Mouse (Mus musculus): Measurements from ENCODE around the gene Tecta.

The Tecta gene

GRCm38 (mm10) chr9:42399829-42400228, at the start of gene Tecta:
TSS of gene Tecta (minus strand) at chr9:42399929.
- DNase-seq (ENCODE audit: low spot score), result no peak

GRCm38 (mm10) chr9:42449043-42449442, 49.3 kb upstream of the Tecta start:
- no peak for DNase-seq (ENCODE audit: low spot score)

GRCm38 (mm10) chr9:42442100-42442499, 42.4 kb upstream of the Tecta start:
- no peak for DNase-seq (ENCODE audit: low spot score)

GRCm38 (mm10) chr9:42441234-42441633, 41.5 kb upstream of the Tecta start:
- no peak for DNase-seq (ENCODE audit: low spot score)

GRCm38 (mm10) chr9:42439446-42439845, 39.7 kb upstream of the Tecta start:
- DNase-seq (ENCODE audit: low spot score), result no peak

- no peak for DNase-seq (ENCODE audit: low spot score)
These were observed 32.4 kb upstream of the Tecta start for GRCm38 (mm10) chr9:42432155-42432554.

GRCm38 (mm10) chr9:42431606-42432005, 31.9 kb upstream of the Tecta start:
- no peak for DNase-seq (ENCODE audit: low spot score)

GRCm38 (mm10) chr9:42428060-42428924, 28.6 kb upstream of the Tecta start:
- DNase-seq (ENCODE audit: low spot score), result no peak

GRCm38 (mm10) chr9:42426661-42427358, 27.1 kb upstream of the Tecta start:
- no peak for DNase-seq (ENCODE audit: low spot score)

- no peak for DNase-seq (ENCODE audit: low spot score)
These were observed 23.9 kb upstream of the Tecta start for GRCm38 (mm10) chr9:42423649-42424048.

- DNase-seq (ENCODE audit: low spot score), result no peak
These were observed 20.0 kb upstream of the Tecta start for GRCm38 (mm10) chr9:42419687-42420086.

GRCm38 (mm10) chr9:42418786-42419185, 19.1 kb upstream of the Tecta start:
- no peak for DNase-seq (ENCODE audit: low spot score)

- DNase-seq (ENCODE audit: low spot score), result no peak
These were observed 17.7 kb upstream of the Tecta start for GRCm38 (mm10) chr9:42417352-42417952.

GRCm38 (mm10) chr9:42415184-42415583, 15.5 kb upstream of the Tecta start:
- DNase-seq (ENCODE audit: low spot score), result no peak

GRCm38 (mm10) chr9:42413345-42413744, 13.6 kb upstream of the Tecta start:
- DNase-seq (ENCODE audit: low spot score), result no peak

GRCm38 (mm10) chr9:42411296-42411695, 11.6 kb upstream of the Tecta start:
- no peak for DNase-seq (ENCODE audit: low spot score)

- no peak for DNase-seq (ENCODE audit: low spot score)
These were observed 6.0 kb upstream of the Tecta start for GRCm38 (mm10) chr9:42405736-42406135.

- DNase-seq (ENCODE audit: low spot score), result no peak
These were observed 1.8 kb upstream of the Tecta start for GRCm38 (mm10) chr9:42401486-42401885.

- no peak for DNase-seq (ENCODE audit: low spot score)
These were observed 3.6 kb downstream of the Tecta start for GRCm38 (mm10) chr9:42396141-42396540.

- no peak for DNase-seq (ENCODE audit: low spot score)
These were observed 4.8 kb downstream of the Tecta start for GRCm38 (mm10) chr9:42394903-42395302.

GRCm38 (mm10) chr9:42394321-42394720, 5.4 kb downstream of the Tecta start:
- DNase-seq (ENCODE audit: low spot score), result no peak

- DNase-seq (ENCODE audit: low spot score), result no peak
These were observed 6.8 kb downstream of the Tecta start for GRCm38 (mm10) chr9:42392927-42393326.

GRCm38 (mm10) chr9:42388490-42388889, 11.2 kb downstream of the Tecta start:
- DNase-seq (ENCODE audit: low spot score), result no peak
